In the genomic region with DNA sequence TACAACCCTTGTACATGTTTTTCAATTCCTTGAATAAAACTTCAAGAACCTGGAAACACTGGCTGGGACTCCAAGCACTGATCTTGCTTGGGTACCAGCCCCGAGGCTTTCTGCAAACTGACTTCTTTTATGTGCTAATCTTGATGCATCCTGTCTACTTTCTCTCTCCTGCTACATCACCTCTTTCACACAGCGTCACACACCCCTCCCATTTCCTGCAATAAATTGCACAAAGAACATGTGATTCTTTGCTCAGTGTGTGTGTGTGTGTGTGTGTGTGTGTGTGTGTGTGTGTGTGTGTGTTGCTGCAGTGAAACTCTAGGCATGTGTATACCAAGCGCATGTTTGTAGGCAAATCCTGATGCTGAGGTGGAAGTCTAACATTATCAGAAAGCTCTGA, we compare ENCODE assay signal across 21 mouse cellular contexts.
DNase-seq lines count a peak whose midpoint lies in the region; ATAC-seq lines count a peak whose summit lies in the region.
"Had no signal": no experiment of that assay in that cellular context is flagged by ENCODE, and none has a peak within 500 bp of the region (broad histone marks: within the 10 kb centered on the region; RNA-seq: fewer than 3 reads in every experiment).

No protein-coding gene starts in this region.

- H3K4me3 ChIP-seq in kidney, embryonic 14.5 days (ENCODE audit: low read length) = no peak overlapping the region
- H3K4me3 ChIP-seq in kidney, embryonic 16.5 days (ENCODE audit: low read length) = no peak overlapping the region
- H3K4me3 ChIP-seq: forebrain, embryonic 13.5 days; heart, embryonic 10.5 days; hindbrain, embryonic 13.5 days; midbrain, embryonic 12.5 days; stomach, embryonic 15.5 days had no signal

- no peak for ATAC-seq in kidney, embryonic 14.5 days (ENCODE audit: low FRiP score, low TSS enrichment)
- ATAC-seq in kidney, embryonic 16.5 days (ENCODE audit: low FRiP score, low TSS enrichment) = no peak
- ATAC-seq in activated CD4-positive, CD25-positive, alpha-beta regulatory T cell, adult 4 months = peak; percentile 90
- ATAC-seq: forebrain, embryonic 13.5 days; intestine, postnatal 0 days; Patski had no signal

- no peaks in the 10 kb centered on the region for H3K9me3 ChIP-seq in kidney, embryonic 14.5 days (ENCODE audit: control insufficient read depth, low read length)
- H3K9me3 ChIP-seq in kidney, embryonic 16.5 days (ENCODE audit: low read length) = no peaks in the 10 kb centered on the region
- H3K9me3 ChIP-seq: forebrain, embryonic 13.5 days; heart, embryonic 10.5 days; hindbrain, embryonic 13.5 days; midbrain, embryonic 12.5 days; stomach, embryonic 15.5 days had no signal

- H3K4me1 ChIP-seq in kidney, embryonic 14.5 days (ENCODE audit: control insufficient read depth, insufficient read depth, low read length) = no peaks in the 10 kb centered on the region
- H3K4me1 ChIP-seq in kidney, embryonic 16.5 days (ENCODE audit: insufficient read depth, low read length) = no peaks in the 10 kb centered on the region
- H3K4me1 ChIP-seq: forebrain, embryonic 13.5 days; heart, embryonic 10.5 days; hindbrain, embryonic 13.5 days; midbrain, embryonic 12.5 days; stomach, embryonic 15.5 days had no signal

- H3K27me3 ChIP-seq in kidney, embryonic 14.5 days (ENCODE audit: control insufficient read depth, insufficient read depth, low read length) = no peaks in the 10 kb centered on the region
- no peaks in the 10 kb centered on the region for H3K27me3 ChIP-seq in kidney, embryonic 16.5 days (ENCODE audit: insufficient read depth, low read length)
- H3K27me3 ChIP-seq: forebrain, embryonic 13.5 days; hindbrain, embryonic 13.5 days; midbrain, embryonic 12.5 days; Patski; stomach, embryonic 15.5 days had no signal

- WGBS in kidney, embryonic 14.5 days = 41% methylated on average over 3 of the region's 3 CpGs
- WGBS in kidney, embryonic 16.5 days = 42% methylated on average over 3 of the region's 3 CpGs

- 0 out of 2 replicates have a peak overlapping the region, but pooled peaks have one; percentile 4 for H3K9ac ChIP-seq in kidney, embryonic 14.5 days (ENCODE audit: low read depth, low read length)
- no peak overlapping the region for H3K9ac ChIP-seq in kidney, embryonic 16.5 days (replicated peaks; ENCODE audit: low read length)
- H3K9ac ChIP-seq: forebrain, embryonic 13.5 days; hindbrain, embryonic 13.5 days; midbrain, embryonic 12.5 days; stomach, embryonic 15.5 days had no signal

- no peak overlapping the region for H3K27ac ChIP-seq in kidney, embryonic 14.5 days (ENCODE audit: low read depth, low read length)
- H3K27ac ChIP-seq in kidney, embryonic 16.5 days (ENCODE audit: low read length) = no peak overlapping the region
- H3K27ac ChIP-seq: forebrain, embryonic 13.5 days; heart, embryonic 10.5 days; hindbrain, embryonic 13.5 days; midbrain, embryonic 12.5 days; stomach, embryonic 15.5 days had no signal

- H3K4me2 ChIP-seq in kidney, embryonic 14.5 days (replicated peaks; ENCODE audit: low read depth, low read length) = no peak overlapping the region
- H3K4me2 ChIP-seq in kidney, embryonic 16.5 days (replicated peaks; ENCODE audit: low read depth, low read length) = no peak overlapping the region
- H3K4me2 ChIP-seq: forebrain, embryonic 13.5 days; hindbrain, embryonic 13.5 days; midbrain, embryonic 12.5 days; stomach, embryonic 15.5 days had no signal

- DNase-seq in B cell, adult 2 months = peak; percentile 25 to 36
- peak; percentile 7 to 50 for DNase-seq in thymus, adult 18-20 months
- no peak for DNase-seq in layer of hippocampus, adult 18-20 months (ENCODE audit: low spot score in 2 of 2)
- DNase-seq in retina, embryonic 14.5 days (ENCODE audit: low spot score) = no peak
- no peak for DNase-seq in embryo, embryonic 11 days
- DNase-seq: cerebellum, postnatal 14 days; gastrocnemius, postnatal 36 days; kidney, postnatal 14 days; liver; lung, adult 18-20 months; right cerebral cortex, postnatal 14 days had no signal

- no peaks in the 10 kb centered on the region for H3K36me3 ChIP-seq in kidney, embryonic 14.5 days (ENCODE audit: control insufficient read depth, insufficient read depth, low read length)
- no peaks in the 10 kb centered on the region for H3K36me3 ChIP-seq in kidney, embryonic 16.5 days (ENCODE audit: insufficient read depth, low read length)
- H3K36me3 ChIP-seq: heart, embryonic 10.5 days; hindbrain, embryonic 13.5 days; midbrain, embryonic 12.5 days; stomach, embryonic 15.5 days had no signal

Comparison
In these comparisons a context has a peak if more than half of its experiments do, and no peak if none do; other contexts are left out.
1. DNase-seq: peak in B cell, adult 2 months (2 of 2) and thymus, adult 18-20 months (2 of 2); none in layer of hippocampus, adult 18-20 months (0 of 2), retina, embryonic 14.5 days (single experiment) and embryo, embryonic 11 days (single experiment).